Mouse (Mus musculus) thymus, postnatal 4 days (tissue): Measurements from ENCODE around the gene Rabggtb.

ENCODE experiments used
- DNase-seq: peaks from one replicate; pipeline ENCODE4 v3.0.0; 2021

The Rabggtb gene

DNA sequence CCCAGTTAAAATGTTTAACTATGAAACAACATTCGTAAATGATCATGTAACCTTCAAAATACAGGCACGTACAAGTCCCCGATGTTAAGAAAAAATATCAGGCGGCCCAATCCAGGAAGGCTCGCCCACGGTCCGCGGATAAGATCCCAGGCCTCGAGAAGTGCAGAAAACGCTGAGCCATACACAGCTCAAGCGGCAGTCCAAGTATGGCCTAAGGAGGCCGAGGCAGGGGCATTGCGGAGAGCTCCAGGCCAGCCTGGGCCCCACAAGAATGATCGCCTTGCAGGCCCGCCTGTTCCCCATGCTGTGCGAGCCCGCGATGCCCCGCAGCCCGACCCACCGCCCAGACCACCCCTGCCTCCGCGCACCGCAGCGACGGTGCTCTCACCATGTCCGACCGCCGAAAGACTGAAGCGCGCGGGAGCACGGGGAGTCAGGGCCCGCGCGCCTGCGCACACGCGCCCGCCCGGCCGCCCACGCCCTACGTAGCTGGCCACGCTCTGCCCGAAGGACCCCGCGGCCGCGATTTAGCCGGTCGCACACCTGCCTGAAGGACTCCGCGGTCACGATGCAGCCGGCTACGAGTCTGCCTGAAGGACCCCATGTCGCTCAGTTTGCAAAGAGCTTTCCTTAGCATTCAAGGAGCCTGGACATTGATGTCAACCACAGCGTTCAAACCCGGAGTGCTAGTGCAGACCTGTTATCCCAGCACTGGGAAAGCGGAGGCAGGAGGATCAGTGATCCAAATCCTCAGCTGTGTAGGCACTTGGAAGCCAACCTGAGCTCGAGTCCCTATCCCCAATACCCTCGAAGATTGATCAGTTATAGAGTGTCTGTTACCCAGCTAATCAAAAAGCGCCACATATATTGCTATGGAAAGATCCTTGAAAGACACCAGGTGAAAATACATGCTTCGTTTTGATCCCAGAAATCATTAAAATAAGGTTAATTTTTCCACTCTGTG is at the start of gene Rabggtb:
Rabggtb (minus strand) TSS at position 464 of the 964 bp plus-strand sequence.
- peak; percentile 96 for DNase-seq

DNA sequence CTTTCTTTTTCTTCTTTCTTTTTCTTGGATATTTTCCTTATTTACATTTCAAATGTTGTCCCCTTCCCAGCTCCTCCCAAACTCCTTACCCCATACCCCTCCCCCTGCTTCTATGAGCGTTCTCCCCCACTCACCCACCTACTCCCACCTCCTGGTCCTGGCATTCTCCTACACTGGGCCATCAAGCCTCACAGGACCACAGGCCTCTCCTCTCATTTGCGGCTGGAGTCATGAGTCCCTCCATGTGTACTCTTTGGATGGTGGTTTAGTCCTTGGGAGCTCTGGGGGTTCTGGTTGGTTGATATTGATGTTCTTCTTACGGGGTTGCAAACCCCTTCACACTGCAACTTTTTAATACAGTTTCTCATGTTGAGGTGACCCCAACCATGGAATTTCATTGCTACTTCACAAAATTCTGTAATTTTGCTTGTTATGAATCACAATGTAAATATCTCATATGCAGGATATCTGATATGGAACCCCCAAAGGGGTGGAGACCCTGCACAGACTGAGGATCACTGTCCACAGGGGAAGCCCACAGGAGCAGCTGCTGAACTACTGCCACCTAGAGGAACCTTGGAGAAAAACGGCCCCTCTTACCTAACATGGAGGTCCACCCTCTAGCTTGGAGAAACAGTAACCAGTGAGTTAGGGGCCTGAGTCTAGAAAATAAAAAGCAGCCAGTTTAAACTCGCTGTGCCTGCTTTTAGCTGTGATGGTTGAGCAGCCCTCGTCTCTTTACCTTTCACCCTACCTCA is 49.0 kb upstream of the Rabggtb start:
- DNase-seq: peak; percentile 27

DNA sequence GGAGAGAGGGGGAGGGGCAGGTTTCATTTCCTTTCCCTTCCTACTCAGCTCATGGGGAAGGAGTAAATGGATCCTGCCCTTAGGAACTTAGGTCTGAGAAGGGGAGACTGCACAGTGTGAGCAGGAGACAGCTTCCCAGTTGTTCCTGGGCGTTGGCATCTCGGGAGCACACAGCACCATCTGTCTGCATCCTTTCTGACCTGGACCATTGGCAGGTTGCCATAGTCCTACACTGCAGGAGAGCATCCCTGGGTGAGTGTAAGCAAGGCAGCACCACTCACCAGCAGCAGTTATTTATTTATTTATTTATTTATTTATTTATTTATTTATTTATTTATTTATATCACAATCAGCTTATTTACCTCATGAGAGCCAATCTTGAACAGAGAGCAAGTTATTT is 48.1 kb upstream of the Rabggtb start:
- DNase-seq: no peak

DNA sequence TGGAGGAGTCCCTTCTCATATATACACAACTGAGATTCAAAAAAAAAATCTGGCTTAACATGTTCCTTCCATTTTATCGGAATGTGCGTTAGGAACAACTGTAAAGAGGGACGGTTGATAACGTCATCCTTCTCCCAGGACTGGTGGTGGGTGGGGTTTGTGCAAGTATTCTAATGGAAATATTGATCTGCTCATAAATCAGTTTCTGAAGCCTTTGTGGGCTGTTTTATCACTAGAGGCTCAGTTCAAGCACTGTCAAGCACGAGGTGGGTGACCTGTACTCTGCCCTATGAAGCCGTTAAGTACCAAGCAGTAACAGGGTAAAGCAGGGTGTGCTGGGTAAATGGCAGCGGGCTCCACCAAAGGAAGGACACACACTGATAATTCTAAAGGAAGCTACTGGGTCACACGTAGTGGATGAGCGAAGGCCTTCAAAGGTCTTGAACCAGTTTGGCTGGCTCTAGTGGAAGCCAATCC is 47.0 kb upstream of the Rabggtb start:
- no peak for DNase-seq

DNA sequence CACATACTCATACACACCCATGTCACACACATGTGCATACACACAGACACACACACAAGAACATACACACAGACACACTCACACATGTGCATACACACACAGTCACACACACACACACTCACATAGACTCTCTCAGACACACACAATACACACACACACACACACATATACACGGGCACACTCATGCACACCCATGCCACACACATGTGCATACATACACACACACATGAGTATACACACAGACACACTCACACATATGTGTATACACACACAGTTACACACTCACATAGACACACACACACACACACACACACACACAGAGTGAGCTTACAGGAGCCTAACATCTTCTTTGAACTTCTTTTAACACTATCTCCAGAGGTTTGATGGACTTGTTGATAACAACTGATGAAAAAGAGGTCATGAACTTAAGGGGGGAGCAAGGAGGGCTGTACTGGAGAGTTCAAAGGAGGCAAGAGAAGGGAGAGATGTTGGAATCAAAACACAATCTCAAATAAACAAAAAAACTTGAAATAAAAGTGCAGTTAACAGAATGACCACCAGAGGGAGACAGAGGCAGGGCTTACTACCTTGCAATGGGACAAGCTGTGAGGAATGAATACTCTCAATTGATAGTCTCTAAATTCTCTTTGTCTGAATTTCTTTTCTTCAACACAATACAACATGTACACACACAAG is 46.4 kb upstream of the Rabggtb start:
- no peak for DNase-seq

DNA sequence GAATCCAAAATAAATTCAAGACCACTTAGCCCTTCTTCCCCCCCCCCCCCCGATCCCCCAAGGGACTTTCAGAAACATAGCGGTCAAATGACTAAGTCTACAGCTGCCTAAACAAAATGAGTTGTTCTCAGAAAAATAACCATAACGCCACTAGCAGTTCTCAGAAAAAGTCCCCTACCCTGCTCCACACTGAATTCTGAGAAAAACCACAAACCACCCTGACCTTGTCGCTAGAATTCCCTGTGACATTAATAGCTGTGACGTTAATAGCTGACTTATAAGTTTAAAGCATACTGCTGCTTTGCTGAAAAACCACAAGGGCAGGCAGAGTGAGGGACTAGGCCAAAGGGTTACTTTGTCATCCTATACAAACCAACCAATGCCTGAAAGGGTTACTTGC is 45.1 kb upstream of the Rabggtb start:
- DNase-seq: no peak

DNA sequence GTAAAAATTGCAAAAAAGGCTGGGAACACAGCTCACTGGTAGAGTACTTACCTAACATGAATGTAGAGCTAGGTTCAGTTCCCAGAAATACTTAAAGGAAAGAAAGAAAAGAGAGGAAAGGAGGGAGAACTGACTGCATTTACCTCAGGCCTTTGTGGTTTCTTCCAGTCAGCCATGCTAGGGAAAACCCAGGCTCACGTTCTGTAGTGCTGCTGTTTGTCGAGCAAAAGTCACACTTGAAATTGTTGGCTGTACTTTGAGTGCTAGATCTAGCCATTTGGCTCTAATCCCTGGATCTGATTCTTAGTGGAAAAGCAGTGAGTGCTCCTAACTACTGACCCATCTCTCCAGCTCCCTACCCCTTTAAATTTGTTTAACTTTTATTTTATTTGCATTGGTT is 35.4 kb upstream of the Rabggtb start:
- DNase-seq: no peak

DNA sequence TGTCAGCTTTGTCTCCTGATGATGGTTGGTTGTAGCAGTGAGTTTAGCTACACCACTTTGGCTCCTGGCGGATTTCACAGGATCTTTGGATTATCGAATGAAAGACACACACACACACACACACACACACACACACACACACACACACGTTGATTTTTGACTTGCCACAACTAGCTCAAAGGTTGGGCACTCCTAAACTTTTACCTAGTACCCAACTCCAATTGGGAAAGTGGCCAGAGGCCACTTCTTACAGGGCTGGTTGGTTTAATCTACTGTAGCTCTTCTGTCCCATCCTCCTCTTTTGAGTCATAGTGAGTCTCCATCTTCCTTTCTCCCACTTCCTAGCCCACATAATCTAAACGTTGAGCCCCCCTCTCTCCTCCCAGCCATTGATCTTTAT is 34.5 kb upstream of the Rabggtb start:
- no peak for DNase-seq

DNA sequence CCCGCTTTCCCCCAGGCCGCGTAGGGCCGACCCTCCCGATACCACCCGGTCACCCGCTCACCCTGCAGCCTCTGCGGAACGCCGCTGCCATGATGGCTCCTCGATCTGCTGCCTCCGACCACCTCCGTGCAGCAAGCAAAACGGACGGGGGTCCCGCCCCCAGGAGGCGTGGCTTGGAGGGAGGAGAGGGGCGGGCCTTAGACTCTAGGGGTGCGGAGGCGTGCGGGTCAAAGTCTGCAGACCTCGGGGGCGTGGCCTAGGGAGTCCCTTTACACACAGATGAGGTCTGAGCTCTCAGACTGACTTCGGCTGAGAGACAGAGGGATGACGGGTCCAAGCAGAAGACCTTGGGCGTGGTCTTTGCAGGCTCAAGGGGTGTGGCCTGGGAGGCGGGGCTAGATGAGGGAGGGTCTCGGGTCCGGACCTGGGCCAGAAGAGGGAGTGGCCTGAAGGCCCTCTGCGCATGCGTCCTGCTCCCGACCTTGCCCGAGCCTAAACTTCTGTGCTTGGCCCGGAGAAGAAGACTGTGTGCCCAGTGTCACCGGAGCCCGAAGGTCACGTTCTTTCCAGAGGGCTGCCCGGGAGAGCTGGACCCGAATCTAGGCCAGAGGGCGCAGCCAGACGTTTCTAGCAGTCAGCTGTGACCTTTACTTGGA is 31.7 kb upstream of the Rabggtb start, which contains the start of gene Acadm:
Acadm (minus strand) TSS at position 298 of the 656 bp plus-strand sequence.
- peak; percentile 100 for DNase-seq

DNA sequence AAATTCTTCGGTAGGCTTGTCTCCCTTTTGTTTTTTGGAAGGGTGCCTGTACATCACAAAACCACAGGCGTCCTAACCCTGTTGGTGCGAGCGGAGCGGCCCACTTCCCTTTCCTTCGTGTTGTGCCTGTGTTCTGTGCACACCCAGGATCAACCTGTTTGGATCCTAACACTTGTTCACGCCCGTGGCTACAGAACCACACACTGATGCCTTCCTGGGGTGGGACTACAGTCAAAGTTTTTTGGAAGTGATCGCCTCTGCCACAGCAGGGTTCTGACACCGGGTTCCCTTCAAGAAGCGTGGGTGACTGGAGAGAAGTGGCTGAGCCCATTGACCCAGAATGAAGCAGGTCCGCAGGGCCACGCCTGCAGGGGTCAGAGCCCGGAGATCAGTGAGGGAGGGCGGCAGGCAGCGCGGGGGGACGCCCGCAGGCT is 31.1 kb upstream of the Rabggtb start:
- no peak for DNase-seq

DNA sequence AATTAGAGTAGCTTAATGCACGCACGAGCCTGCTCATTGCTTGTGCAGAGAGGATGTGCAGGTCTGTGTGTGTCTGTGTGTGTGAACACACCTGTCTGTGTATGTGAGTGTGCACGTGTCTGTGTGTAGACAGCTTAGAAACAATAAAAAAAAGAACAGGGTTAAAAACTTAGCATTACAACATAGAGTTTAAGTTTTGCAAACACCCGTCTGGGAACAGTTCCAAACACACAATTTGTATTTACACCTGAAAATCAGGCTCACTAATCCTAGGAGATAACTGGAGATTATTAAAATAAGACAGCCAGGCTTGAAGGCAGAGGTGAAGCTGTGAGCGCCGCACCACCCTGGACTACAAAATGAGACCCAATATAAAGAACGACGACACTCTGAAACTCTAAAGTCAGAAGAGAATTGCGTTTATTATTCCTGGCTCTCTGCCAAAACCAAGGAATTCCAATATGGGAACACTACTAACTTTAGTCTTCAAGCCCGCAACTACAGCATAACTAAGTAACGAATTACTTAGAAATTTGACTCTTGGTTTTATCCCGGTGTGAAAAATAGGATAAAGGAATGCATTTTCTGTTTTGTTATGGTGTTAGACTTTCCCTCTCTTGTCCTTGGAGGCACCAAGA is 30.3 kb upstream of the Rabggtb start:
- DNase-seq: no peak

DNA sequence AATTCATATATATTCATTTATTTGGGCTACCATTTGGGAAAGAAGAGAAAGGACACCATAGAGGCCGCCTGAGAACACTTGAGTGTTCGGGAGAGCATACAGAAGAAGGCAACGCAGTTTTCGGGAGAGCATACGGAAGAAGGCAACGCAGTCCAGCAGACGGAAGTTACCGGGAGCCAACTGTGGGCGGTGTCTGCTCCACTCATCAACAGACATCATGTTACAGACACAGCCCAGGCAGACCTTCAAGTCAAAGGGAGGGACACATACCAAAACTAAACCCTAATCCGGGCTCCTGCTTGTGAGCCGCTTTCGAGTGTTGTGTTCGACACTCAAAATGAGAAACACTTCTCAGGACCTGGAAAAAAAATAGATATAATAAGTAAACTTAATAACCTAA is 28.8 kb upstream of the Rabggtb start:
- DNase-seq: no peak

DNA sequence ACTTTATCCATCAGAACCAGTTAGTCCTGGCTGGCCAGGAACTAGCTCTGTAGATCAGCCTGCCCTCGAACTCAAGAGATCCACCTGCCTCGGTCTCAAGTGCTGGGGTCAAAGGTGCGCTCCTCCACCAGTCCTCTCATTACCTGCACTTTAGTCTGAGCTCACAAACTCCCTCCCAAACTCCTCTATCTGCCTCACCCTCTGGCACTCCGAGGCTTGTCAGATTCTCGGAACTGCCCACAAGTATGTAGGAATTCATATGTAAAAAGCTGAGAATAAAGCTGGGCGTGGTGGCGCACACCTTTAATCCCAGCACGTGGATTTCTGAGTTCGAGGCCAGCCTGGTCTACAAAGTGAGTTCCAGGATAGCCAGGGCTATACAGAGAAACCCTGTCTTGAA is 27.7 kb upstream of the Rabggtb start:
- no peak for DNase-seq

DNA sequence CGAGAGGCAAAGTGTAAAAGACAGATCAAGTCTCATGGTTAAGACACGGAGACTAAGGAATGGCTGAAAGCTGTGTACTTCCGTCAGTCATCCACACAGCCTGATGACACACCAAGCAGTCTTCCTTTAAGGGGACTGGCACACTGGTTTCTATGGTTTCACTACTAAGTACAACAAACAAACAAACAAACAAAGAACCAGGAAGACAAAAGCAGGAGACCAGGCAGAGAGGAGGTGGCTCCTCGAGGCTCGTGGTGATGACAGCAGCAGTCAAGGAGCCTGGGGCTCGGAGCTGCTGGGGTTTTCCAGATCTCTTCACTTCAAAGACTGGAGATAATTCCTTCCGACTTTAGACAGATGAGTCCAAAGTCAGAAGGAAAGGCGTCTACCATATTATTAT is 27.2 kb upstream of the Rabggtb start:
- DNase-seq: no peak

DNA sequence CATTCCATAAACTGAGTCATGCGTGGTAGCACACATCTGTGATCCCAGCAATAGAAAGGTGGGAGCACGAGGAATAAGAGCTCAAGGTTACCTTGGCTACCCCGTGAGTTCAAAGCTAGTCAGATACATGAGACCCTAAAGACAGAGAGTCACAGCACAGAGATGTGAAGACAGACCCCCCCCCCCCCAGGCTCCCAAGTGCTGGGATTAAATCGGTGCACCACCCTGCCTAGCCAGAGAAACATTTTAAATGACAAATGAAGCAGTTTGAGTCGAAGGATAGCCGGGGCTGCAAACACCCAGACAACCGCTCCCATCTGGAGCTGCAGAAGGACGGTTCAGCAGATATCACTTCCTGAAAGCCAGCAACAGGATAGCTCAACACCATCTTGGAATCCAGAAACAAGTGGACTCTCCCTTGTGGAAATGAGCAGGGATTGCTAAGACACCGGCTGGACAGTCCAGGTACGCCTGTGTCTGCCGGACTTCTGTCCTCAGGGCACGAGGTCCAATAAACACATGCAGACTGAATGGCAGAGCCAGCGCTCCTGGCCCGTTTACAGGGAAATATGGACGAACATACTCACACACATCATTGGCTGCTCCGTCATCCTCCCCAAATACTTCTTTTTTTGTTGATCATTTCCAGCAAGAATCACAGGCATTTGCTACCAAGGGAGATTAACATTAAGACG is 24.5 kb upstream of the Rabggtb start:
- no peak for DNase-seq

DNA sequence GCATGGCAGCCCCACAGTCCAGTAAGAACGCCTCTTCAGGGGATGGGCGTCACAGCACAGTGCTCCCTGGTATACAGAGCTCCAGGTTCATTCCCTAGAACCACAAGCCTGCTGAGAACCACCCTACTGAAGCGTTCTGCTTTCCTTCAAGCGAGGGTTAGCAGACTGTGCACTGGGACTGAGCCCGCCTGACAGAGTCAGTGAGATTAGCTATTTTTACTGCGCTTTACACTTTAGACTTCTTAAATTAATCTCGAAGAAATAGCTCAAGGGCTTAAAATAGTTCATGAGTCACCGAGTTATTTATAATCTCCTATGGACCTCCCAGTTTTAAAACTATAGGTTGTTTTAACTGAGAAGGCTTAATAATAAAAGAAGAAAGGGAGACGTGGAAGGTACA is 23.1 kb upstream of the Rabggtb start:
- no peak for DNase-seq

DNA sequence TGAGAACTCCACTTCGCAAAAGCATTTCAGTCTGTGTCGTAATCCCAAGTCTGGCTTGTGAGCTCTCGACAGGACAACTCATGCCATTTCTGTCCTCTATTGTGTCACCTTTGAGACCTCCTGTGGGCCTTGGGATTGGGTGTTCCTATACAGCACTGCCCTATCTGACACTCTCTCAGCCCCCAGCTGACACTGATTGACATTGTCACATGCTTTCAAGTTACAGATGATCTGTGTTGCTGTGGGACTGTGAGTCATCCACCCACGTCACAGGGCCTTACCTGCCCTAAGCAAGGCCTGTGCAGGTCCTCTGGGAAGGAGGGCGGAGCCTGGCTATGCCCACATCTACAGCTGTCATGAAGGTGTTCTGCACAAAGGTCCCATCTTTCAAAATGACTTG is 19.7 kb upstream of the Rabggtb start:
- DNase-seq: no peak

DNA sequence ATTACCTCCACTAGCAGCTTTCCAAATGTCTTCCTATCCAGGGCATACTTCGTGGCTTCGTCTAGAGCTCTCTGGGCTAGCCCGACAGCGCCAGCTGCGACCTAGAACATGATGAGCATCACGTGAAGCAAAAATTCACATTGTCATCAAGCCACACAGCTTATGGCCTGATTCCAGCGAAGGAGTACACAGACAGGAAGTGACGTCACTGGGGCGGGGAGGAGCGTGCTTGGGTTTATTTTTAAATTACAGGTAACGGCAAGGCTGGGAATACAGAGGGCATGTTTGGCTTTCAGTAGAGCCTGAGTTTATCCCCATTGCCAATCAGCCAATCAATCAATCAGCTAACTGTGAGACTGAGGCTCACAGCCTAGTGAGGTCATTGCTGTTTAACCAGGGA is 16.7 kb upstream of the Rabggtb start:
- DNase-seq: peak; percentile 38

DNA sequence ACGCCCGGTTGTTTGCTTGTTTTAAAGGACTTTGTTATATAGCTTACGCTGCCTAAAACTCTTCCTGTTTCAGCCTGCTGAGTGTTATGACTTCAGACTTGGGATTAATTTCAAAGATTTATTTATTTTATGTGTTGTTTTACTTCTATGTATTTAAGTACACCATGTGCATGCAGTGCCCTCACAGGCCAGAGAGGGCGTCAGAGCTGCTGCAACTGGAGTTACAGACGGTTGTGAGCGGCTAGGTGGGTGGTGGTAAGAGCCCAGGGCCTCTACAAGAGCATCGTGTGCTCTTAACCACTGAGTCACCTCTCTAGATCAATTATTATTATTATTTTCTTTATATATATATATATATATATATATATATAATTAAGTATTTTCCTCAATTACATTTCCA is 13.5 kb upstream of the Rabggtb start:
- peak; percentile 20 for DNase-seq

DNA sequence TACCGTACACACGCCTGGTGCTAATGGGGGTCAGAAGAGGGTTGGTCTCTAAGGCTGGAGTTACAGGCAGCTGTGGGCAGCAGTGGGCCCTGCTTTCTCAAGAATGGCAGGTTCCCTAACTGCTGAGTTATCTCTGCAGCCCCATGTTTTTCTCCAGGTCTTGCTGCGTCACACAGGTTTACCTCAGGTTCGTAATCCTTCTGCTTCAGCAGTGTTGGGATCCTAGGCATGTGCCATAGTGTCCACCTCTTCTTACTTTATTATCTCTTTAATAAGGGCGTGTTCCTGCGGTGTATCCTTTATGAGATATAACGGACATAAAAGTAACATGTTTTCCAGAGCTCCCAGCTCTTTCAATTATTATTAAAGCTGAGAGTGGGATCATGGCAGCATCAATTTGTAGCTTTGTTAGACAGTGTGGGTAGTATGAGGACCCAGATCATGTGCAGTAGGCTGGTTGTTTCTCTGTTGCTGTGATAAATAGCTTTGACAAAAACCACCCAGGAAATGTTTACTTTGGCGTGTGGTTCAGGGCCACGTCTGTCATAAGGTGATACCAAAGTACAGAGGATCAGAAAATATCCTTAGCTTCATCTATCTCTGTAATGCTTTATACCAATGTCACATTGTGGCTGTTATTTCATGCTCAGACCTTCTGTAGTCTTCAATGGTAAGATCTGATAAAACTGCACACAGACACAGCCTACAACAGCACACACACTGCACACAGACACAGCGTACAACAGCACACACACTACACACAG is 8.5 kb upstream of the Rabggtb start:
- no peak for DNase-seq

DNA sequence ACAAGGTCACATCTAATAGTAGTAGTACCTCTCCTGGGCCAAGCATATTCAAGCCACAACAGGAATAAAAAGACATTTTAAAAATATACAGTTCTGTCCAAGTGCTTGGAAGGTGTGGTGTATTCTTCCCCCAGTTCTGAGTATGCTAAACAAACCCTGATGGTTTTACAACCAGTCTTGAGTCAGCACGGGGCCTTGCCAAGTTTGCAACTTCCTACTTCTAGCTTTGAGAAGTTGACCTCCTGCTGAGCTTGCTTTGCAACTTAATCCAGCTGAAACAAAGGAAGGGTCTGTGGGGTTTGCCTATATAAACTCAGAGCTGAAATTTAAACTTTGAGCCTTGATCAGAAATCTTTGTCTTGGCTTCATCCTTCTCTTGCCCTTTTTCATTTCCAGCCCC is 4.4 kb upstream of the Rabggtb start:
- DNase-seq: no peak
